Mouse (Mus musculus) left cerebral cortex, adult 2 months (tissue): ENCODE data around the gene Mib2. TPM values are rescaled to one million over a fixed set of nuclear protein-coding genes. Genes with fewer than 3 reads are reported as not detected.
A peak's percentile ranks its signal among the peaks of the same experiment; 100 is the strongest.
"Not testable (repeated sequence)": the region's sequence is repeated elsewhere in the genome, so short reads cannot be mapped to it uniquely, and the experiment has no call there.

Experiments
- DNase-seq, 2 experiments: peaks; one replicate each; pipeline ENCODE4 v3.0.0; 2021 to 2022; ENCODE audit warnings: low spot score in 2 of 2, mixed read lengths in 1 of 2; ENCODE audit errors: extremely low spot score in 1 of 2
- H3K27ac ChIP-seq: fragments of 200-600 bp; 2 replicates; pipeline ENCODE4 v1.8.1; 2022
- H3K4me3 ChIP-seq: fragments of 200-600 bp; 2 replicates; pipeline ENCODE4 v1.8.1; 2022
- CTCF ChIP-seq: fragments of 200-600 bp; IDR thresholded peaks from 2 replicates; pipeline ENCODE4 v1.8.1; 2022; ENCODE audit warnings: antibody characterized with exemption, mild to moderate bottlenecking, moderate library complexity
- intact Hi-C: fragments of 180-260 bp; cut with DNase I; formaldehyde crosslinking; loops from one replicate; pipeline ENCODE4 v1.15.1; 2025
- total RNA-seq, 2 experiments: library from RNA; stranded (reverse); gene quantifications; 2 replicates each; pipeline ENCODE4 v1.2.3; 2021

Mib2 gene
- total RNA-seq, 2 experiments from 2014 or later: 133 to 140 TPM

DNA sequence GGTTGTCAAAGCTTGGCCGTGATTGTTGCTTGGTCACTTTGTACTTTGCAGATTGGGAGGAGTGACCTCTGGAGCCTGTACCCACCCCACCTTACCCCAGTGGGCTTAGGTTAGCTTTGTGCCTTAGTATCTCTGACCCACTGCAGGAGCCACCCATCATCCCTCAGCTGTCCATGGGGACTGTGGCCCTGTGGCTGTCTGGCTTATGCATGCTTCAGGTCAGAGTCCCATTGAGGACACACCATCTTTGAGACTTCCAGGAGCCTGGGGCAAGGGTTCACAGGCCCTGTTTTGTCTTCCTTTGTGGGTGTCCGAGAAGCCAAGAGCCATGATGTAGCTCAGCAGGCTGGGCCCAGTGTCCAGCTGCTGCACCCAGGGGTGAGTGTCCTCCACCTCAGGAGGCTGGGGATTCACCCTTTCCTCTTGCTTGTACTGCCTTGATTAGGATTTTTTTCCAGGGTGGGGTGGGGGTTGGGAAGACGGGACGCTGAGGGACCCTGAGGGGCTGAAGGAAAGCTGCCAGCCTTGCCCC is 26.6 kb upstream of the Mib2 start:
- H3K4me3 ChIP-seq: peak overlapping the region; percentile 85
- no peak for TF ChIP-seq CTCF
- intact Hi-C loops: no loop called here
- DNase-seq: peak in 1 of 2 experiments; percentile 10
- peak overlapping the region; percentile 99 for H3K27ac ChIP-seq

GRCm38 (mm10) chr4:155694482-155695401 is 25.7 kb upstream of the Mib2 start:
- peak; percentile 83 to 84 for DNase-seq
- Histone ChIP-seq H3K4me3 (peak overlapping the region; percentile 85), H3K27ac (peak overlapping the region; percentile 99)
- intact Hi-C loops: loop anchor here (5.0 kb wide), 1 partner anchor 88 kb away; no protein-coding TSS in a partner anchor
- peak; percentile 41 for TF ChIP-seq CTCF

DNA sequence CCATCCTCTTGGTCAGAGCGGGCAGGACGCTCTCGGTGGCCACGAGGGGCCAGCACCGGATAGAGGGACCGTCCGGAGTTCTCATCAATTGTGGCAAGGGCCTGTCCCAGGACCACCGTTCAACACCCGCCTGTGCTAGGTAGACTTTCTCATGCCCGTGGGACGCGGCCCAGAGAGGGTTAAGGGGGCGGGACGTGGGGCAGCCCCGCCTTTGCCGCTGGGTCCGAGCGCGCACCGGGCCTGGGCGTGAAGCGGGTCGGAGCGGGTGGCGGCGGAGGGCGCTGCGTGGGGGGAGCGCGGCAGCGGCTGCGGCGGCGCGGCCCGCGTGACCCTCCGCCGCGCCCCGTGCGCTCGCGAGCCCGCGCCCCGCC is 25.1 kb upstream of the Mib2 start, which contains the start of gene Fndc10:
Gene Fndc10 (plus strand): TSS at position 232 of the 371 bp plus-strand sequence.
- H3K4me3 ChIP-seq: peak within 1 kb of the TSS; percentile 85
- peak; percentile 75 to 80 for DNase-seq
- intact Hi-C loops: loop anchor here (5.0 kb wide), 1 partner anchor 88 kb away; no protein-coding TSS in a partner anchor
- H3K27ac ChIP-seq: peak within 1 kb of the TSS; percentile 99
- no peak for TF ChIP-seq CTCF

DNA sequence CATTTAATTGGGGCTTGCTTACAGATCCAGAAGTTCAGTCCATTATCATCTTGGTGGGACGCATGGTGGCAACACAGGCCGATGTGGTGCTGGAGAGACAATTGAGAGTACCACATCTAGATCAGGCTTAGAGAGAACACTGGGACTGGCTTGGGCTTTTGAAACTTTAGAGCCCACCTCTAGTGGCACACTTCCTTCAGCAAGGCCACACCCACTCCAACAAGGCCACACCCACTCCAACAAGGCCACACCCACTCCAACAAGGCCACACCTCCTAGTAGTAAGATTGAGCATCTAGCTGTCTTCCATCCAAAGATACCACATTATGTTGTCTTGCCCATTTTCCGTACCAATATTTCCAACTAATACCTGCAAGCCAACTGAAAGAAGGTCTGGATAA is 23.4 kb upstream of the Mib2 start:
- no peak for DNase-seq
- Histone ChIP-seq H3K4me3 (no peak overlapping the region), H3K27ac (no peak overlapping the region)
- no peak for TF ChIP-seq CTCF
- intact Hi-C loops: loop anchor here (5.0 kb wide), 1 partner anchor 90 kb away; no protein-coding TSS in a partner anchor

GRCm38 (mm10) chr4:155690571-155691375 is 21.8 kb upstream of the Mib2 start:
- no peak for TF ChIP-seq CTCF
- Histone ChIP-seq H3K4me3 (no peak overlapping the region), H3K27ac (no peak overlapping the region)
- no peak for DNase-seq
- intact Hi-C loops: loop anchor here (5.0 kb wide), 1 partner anchor 92 kb away; no protein-coding TSS in a partner anchor

- H3K4me3 ChIP-seq, H3K27ac ChIP-seq, DNase-seq, intact Hi-C loops: not testable (repeated sequence)
Observed at GRCm38 (mm10) chr4:155687764-155688163, 18.8 kb upstream of the Mib2 start.

- DNase-seq, intact Hi-C loops, H3K4me3 ChIP-seq, H3K27ac ChIP-seq: not testable (repeated sequence)
Observed at GRCm38 (mm10) chr4:155683670-155684277, 14.8 kb upstream of the Mib2 start.

GRCm38 (mm10) chr4:155675991-155676390 is 7.0 kb upstream of the Mib2 start:
- peak; percentile 60 for TF ChIP-seq CTCF
- intact Hi-C loops: no loop called here
- no peak for DNase-seq
- no peak overlapping the region for H3K4me3 ChIP-seq
- H3K27ac ChIP-seq: no peak overlapping the region

- H3K27ac ChIP-seq: no peak overlapping the region
- DNase-seq: no peak
- no peak for TF ChIP-seq CTCF
- no peak overlapping the region for H3K4me3 ChIP-seq
- intact Hi-C loops: no loop called here
Observed at GRCm38 (mm10) chr4:155672082-155672481, 3.1 kb upstream of the Mib2 start.

- H3K27ac ChIP-seq, H3K4me3 ChIP-seq, intact Hi-C loops, DNase-seq: not testable (repeated sequence)
Observed at GRCm38 (mm10) chr4:155670236-155670635, 1.2 kb upstream of the Mib2 start.

GRCm38 (mm10) chr4:155669598-155670075 is 639 bp upstream of the Mib2 start:
- no peak for DNase-seq
- peak overlapping the region; percentile 98 for H3K27ac ChIP-seq
- peak overlapping the region; percentile 98 for H3K4me3 ChIP-seq
- no peak for TF ChIP-seq CTCF
- intact Hi-C loops: loop anchor here (5.0 kb wide), 1 partner anchor 33 kb away; the partner anchor contains the start of gene Ssu72
